Mouse (Mus musculus) intestine, postnatal 0 days (tissue): ENCODE results near the gene Spata17. TPM values are rescaled to one million over a fixed set of nuclear protein-coding genes. Genes with fewer than 3 reads are reported as not detected.

Experiments
- ATAC-seq: fragments of 200-750 bp; cut with Nextera tagmentation; 2 replicates; pipeline ENCODE4 v1.8.0; 2017; ENCODE audit warnings: mild to moderate bottlenecking, moderate TSS enrichment, moderate library complexity
- H3K27ac ChIP-seq: fragments of 300-500 bp; sonication (generic); 2 replicates; pipeline ENCODE4 v1.5.1; 2014; ENCODE audit warnings: mild to moderate bottlenecking, low read depth, low read length, moderate library complexity
- H3K27me3 ChIP-seq: fragments of 300-500 bp; sonication (generic); replicated peaks from 2 replicates; pipeline ENCODE4 v1.6.1; 2014; ENCODE audit warnings: low read length, mixed read lengths; ENCODE audit not compliant: control insufficient read depth, insufficient read depth
- H3K36me3 ChIP-seq: fragments of 300-500 bp; sonication (generic); 2 replicates; pipeline ENCODE4 v1.6.1; 2014; ENCODE audit warnings: mild to moderate bottlenecking, moderate library complexity; ENCODE audit not compliant: control insufficient read depth, insufficient read depth
- H3K4me1 ChIP-seq: fragments of 300-500 bp; sonication (generic); replicated peaks from 2 replicates; pipeline ENCODE4 v1.6.1; 2014; ENCODE audit warnings: antibody characterized with exemption, low read length, mixed read lengths; ENCODE audit not compliant: control insufficient read depth, insufficient read depth
- H3K4me2 ChIP-seq: fragments of 300-500 bp; sonication (generic); replicated peaks from 2 replicates; pipeline ENCODE4 v1.6.1; 2014; ENCODE audit warnings: low read depth, mild to moderate bottlenecking, moderate library complexity
- H3K4me3 ChIP-seq: fragments of 300-500 bp; sonication (generic); 2 replicates; pipeline ENCODE4 v1.5.1; 2014; ENCODE audit warnings: low read depth, low read length
- H3K9ac ChIP-seq: fragments of 300-500 bp; sonication (generic); 2 replicates; pipeline ENCODE4 v1.6.1; 2014; ENCODE audit warnings: mild to moderate bottlenecking, low read depth, low read length
- H3K9me3 ChIP-seq: fragments of 300-500 bp; sonication (generic); 2 replicates; pipeline ENCODE4 v1.6.1; 2016; ENCODE audit warnings: mixed run types; ENCODE audit not compliant: control insufficient read depth
- CTCF ChIP-seq: sonication (generic); IDR thresholded peaks from 2 replicates; pipeline ENCODE4 v1.5.1; 2016; ENCODE audit warnings: low read depth, mild to moderate bottlenecking, control low read depth, antibody characterized with exemption, moderate library complexity
- WGBS: fragments of 180-500 bp; shearing (Covaris S2); extraction: QIAGEN DNeasy Blood & Tissue Kit; methylation state at CpG from one replicate; pipeline ENCODE4 v1.1.7; 2014; 5-methylcytosine and 5-hydroxymethylcytosine counted together
- polyA plus RNA-seq: library from polyadenylated mRNA; unstranded; fragments of >200 nt; fragmentation: Nextera tagmentation; extraction: Ambion mirVana; gene quantifications from 2 replicates; pipeline ENCODE4 v1.2.1, GENCODE M21; 2015

The Spata17 gene
- polyA plus RNA-seq, 1 experiment from 2014 or later, result 0.13 TPM

- Histone ChIP-seq H3K4me3 (no peak overlapping the region), H3K9me3 (no peaks in the 10 kb centered on the region), H3K4me1 (no peaks in the 10 kb centered on the region), H3K9ac (no peak overlapping the region), H3K36me3 (peaks cover 5% of the 10 kb centered on the region; the same call in 1 of the 2 replicates), H3K27me3 (no peaks in the 10 kb centered on the region), H3K4me2 (no peak overlapping the region), H3K27ac (no peak overlapping the region)
- ATAC-seq, result 0 out of 2 replicates have a peak, but pooled peaks have one; percentile 28
- WGBS, result 83% methylated on average over 4 of the region's 4 CpGs
- TF ChIP-seq CTCF, result no peak
These were observed 22.8 kb upstream of the Spata17 start for GRCm38 (mm10) chr1:187238061-187238460.

- TF ChIP-seq CTCF, result no peak
These were observed 21.0 kb upstream of the Spata17 start for GRCm38 (mm10) chr1:187236296-187236695.

GRCm38 (mm10) chr1:187235161-187235560 is 19.9 kb upstream of the Spata17 start:
- Histone ChIP-seq H3K9me3 (no peaks in the 10 kb centered on the region), H3K36me3 (peaks cover 13% of the 10 kb centered on the region; the same call in 1 of the 2 replicates), H3K4me2 (no peak overlapping the region), H3K27ac (no peak overlapping the region), H3K9ac (no peak overlapping the region), H3K4me3 (no peak overlapping the region), H3K27me3 (no peaks in the 10 kb centered on the region), H3K4me1 (no peaks in the 10 kb centered on the region)
- WGBS, result 77% methylated on average over 3 of the region's 3 CpGs
- no peak for ATAC-seq
- no peak for TF ChIP-seq CTCF

More at GRCm38 (mm10) chr1:187236296-187236695, 21.0 kb upstream of the Spata17 start:
- no peak overlapping the region for H3K9ac ChIP-seq
- H3K9me3 ChIP-seq, result no peaks in the 10 kb centered on the region
- H3K4me3 ChIP-seq, result no peak overlapping the region
- H3K36me3 ChIP-seq, result peaks cover 10% of the 10 kb centered on the region; the same call in 1 of the 2 replicates
- H3K4me2 ChIP-seq, result no peak overlapping the region
- no peak for ATAC-seq
- no peaks in the 10 kb centered on the region for H3K4me1 ChIP-seq
- no peak overlapping the region for H3K27ac ChIP-seq
- H3K27me3 ChIP-seq, result no peaks in the 10 kb centered on the region
- WGBS, result 73% methylated on average over 6 of the region's 6 CpGs

GRCm38 (mm10) chr1:187232996-187233615 is 17.8 kb upstream of the Spata17 start:
- peaks cover 5% of the 10 kb centered on the region; the same call in 1 of the 2 replicates for H3K4me1 ChIP-seq
- H3K27me3 ChIP-seq, result no peaks in the 10 kb centered on the region
- no peak overlapping the region for H3K27ac ChIP-seq
- ATAC-seq, result no peak
- no peaks in the 10 kb centered on the region for H3K9me3 ChIP-seq
- H3K36me3 ChIP-seq, result peaks cover 13% of the 10 kb centered on the region; the same call in 1 of the 2 replicates
- no peak overlapping the region for H3K9ac ChIP-seq
- H3K4me2 ChIP-seq, result no peak overlapping the region
- no peak overlapping the region for H3K4me3 ChIP-seq
- 78% methylated on average over 7 of the region's 7 CpGs for WGBS
- TF ChIP-seq CTCF, result peak; percentile 37

- no peak for TF ChIP-seq CTCF
- Histone ChIP-seq H3K4me3 (no peak overlapping the region), H3K36me3 (peaks cover 13% of the 10 kb centered on the region; the same call in 1 of the 2 replicates), H3K9me3 (no peaks in the 10 kb centered on the region), H3K27ac (no peak overlapping the region), H3K4me2 (no peak overlapping the region), H3K27me3 (no peaks in the 10 kb centered on the region), H3K9ac (no peak overlapping the region), H3K4me1 (peaks cover 5% of the 10 kb centered on the region; the same call in 1 of the 2 replicates)
- 71% methylated on average over 14 of the region's 14 CpGs for WGBS
- no peak for ATAC-seq
These were observed 17.1 kb upstream of the Spata17 start for GRCm38 (mm10) chr1:187232196-187232955.

- 95% methylated on average over 5 of the region's 5 CpGs for WGBS
- TF ChIP-seq CTCF, result no peak
These were observed 15.0 kb upstream of the Spata17 start for GRCm38 (mm10) chr1:187230255-187230654.

More at GRCm38 (mm10) chr1:187230255-187230654, 15.0 kb upstream of the Spata17 start:
- H3K9me3 ChIP-seq, result no peaks in the 10 kb centered on the region
- no peak overlapping the region for H3K27ac ChIP-seq
- H3K36me3 ChIP-seq, result peaks cover 16% of the 10 kb centered on the region
- H3K4me2 ChIP-seq, result no peak overlapping the region
- peaks cover 5% of the 10 kb centered on the region; the same call in 1 of the 2 replicates for H3K4me1 ChIP-seq
- no peaks in the 10 kb centered on the region for H3K27me3 ChIP-seq
- H3K9ac ChIP-seq, result no peak overlapping the region
- H3K4me3 ChIP-seq, result no peak overlapping the region
- ATAC-seq, result no peak
